Mouse (Mus musculus): ENCODE measurements around the gene Camkmt. TPM values are rescaled to one million over a fixed set of nuclear protein-coding genes. Genes with fewer than 3 reads are reported as not detected.
A peak's percentile ranks its signal among the peaks of the same experiment; 100 is the strongest.

Gene Camkmt
- polyA plus RNA-seq, 1 experiment from 2014 or later = 16.4 TPM

- Histone ChIP-seq H3K36me3 (ENCODE audit: control insufficient read depth, insufficient read depth, low read length) (no peaks in the 10 kb centered on the region), H3K4me1 (ENCODE audit: control insufficient read depth, insufficient read depth, low read length) (peaks cover 3% of the 10 kb centered on the region; the same call in 1 of the 2 replicates), H3K4me3 (ENCODE audit: low read length) (no peak overlapping the region), H3K9me3 (ENCODE audit: control insufficient read depth, low read length) (no peaks in the 10 kb centered on the region), H3K4me2 (ENCODE audit: low read depth, low read length) (no peak overlapping the region), H3K27ac (ENCODE audit: low read length) (no peak overlapping the region), H3K9ac (ENCODE audit: low read depth, low read length) (no peak overlapping the region), H3K27me3 (replicated peaks; ENCODE audit: control insufficient read depth, insufficient read depth, low read length) (peaks cover 44% of the 10 kb centered on the region)
- ATAC-seq = peak; percentile 77
- WGBS = 37% methylated on average over 8 of the region's 8 CpGs
These were observed 393.7 kb downstream of the Camkmt start for GRCm38 (mm10) chr17:85484015-85484414.

GRCm38 (mm10) chr17:85484526-85484925 is 394.2 kb downstream of the Camkmt start:
- Histone ChIP-seq H3K36me3 (ENCODE audit: control insufficient read depth, insufficient read depth, low read length) (no peaks in the 10 kb centered on the region), H3K4me3 (ENCODE audit: low read length) (no peak overlapping the region), H3K9me3 (ENCODE audit: control insufficient read depth, low read length) (no peaks in the 10 kb centered on the region), H3K4me1 (ENCODE audit: control insufficient read depth, insufficient read depth, low read length) (peaks cover 3% of the 10 kb centered on the region; the same call in 1 of the 2 replicates), H3K4me2 (ENCODE audit: low read depth, low read length) (no peak overlapping the region), H3K27me3 (replicated peaks; ENCODE audit: control insufficient read depth, insufficient read depth, low read length) (peaks cover 49% of the 10 kb centered on the region), H3K9ac (ENCODE audit: low read depth, low read length) (no peak overlapping the region), H3K27ac (ENCODE audit: low read length) (no peak overlapping the region)
- ATAC-seq = no peak
- WGBS = 31% methylated on average over 5 of the region's 5 CpGs

GRCm38 (mm10) chr17:85485065-85485945 is 395.0 kb downstream of the Camkmt start:
- Histone ChIP-seq H3K27me3 (replicated peaks; ENCODE audit: control insufficient read depth, insufficient read depth, low read length) (peaks cover 57% of the 10 kb centered on the region), H3K27ac (ENCODE audit: low read length) (no peak overlapping the region), H3K9ac (ENCODE audit: low read depth, low read length) (no peak overlapping the region), H3K4me1 (ENCODE audit: control insufficient read depth, insufficient read depth, low read length) (peaks cover 3% of the 10 kb centered on the region; the same call in 1 of the 2 replicates), H3K9me3 (ENCODE audit: control insufficient read depth, low read length) (no peaks in the 10 kb centered on the region), H3K36me3 (ENCODE audit: control insufficient read depth, insufficient read depth, low read length) (no peaks in the 10 kb centered on the region), H3K4me2 (ENCODE audit: low read depth, low read length) (no peak overlapping the region), H3K4me3 (ENCODE audit: low read length) (0 out of 2 replicates have a peak overlapping the region, but pooled peaks have one; percentile 3)
- 5% methylated on average over 30 of the region's 30 CpGs for WGBS
- no peak for ATAC-seq

- WGBS = 13% methylated on average over 14 of the region's 14 CpGs
- H3K36me3 ChIP-seq (ENCODE audit: control insufficient read depth, insufficient read depth, low read length) = no peaks in the 10 kb centered on the region
- H3K27me3 ChIP-seq (replicated peaks; ENCODE audit: control insufficient read depth, insufficient read depth, low read length) = peaks cover 60% of the 10 kb centered on the region
- no peak overlapping the region for H3K27ac ChIP-seq (ENCODE audit: low read length)
- H3K9me3 ChIP-seq (ENCODE audit: control insufficient read depth, low read length) = no peaks in the 10 kb centered on the region
- no peak for ATAC-seq
- H3K4me2 ChIP-seq (ENCODE audit: low read depth, low read length) = no peak overlapping the region
- H3K4me3 ChIP-seq (ENCODE audit: low read length) = no peak overlapping the region
- H3K4me1 ChIP-seq (ENCODE audit: control insufficient read depth, insufficient read depth, low read length) = peaks cover 3% of the 10 kb centered on the region; the same call in 1 of the 2 replicates
- no peak overlapping the region for H3K9ac ChIP-seq (ENCODE audit: low read depth, low read length)
These were observed 395.7 kb downstream of the Camkmt start for GRCm38 (mm10) chr17:85485946-85486533.

GRCm38 (mm10) chr17:85486585-85487480 is 396.5 kb downstream of the Camkmt start:
- 5% methylated on average over 52 of the region's 52 CpGs for WGBS
- no peak for ATAC-seq
- Histone ChIP-seq H3K4me3 (ENCODE audit: low read length) (peak overlapping the region; percentile 26), H3K9ac (ENCODE audit: low read depth, low read length) (0 out of 2 replicates have a peak overlapping the region, but pooled peaks have one; percentile 7), H3K27ac (ENCODE audit: low read length) (no peak overlapping the region), H3K4me1 (ENCODE audit: control insufficient read depth, insufficient read depth, low read length) (peaks cover 3% of the 10 kb centered on the region; the same call in 1 of the 2 replicates), H3K36me3 (ENCODE audit: control insufficient read depth, insufficient read depth, low read length) (no peaks in the 10 kb centered on the region), H3K4me2 (ENCODE audit: low read depth, low read length) (peak overlapping the region; percentile 38), H3K27me3 (replicated peaks; ENCODE audit: control insufficient read depth, insufficient read depth, low read length) (peaks cover 61% of the 10 kb centered on the region), H3K9me3 (ENCODE audit: control insufficient read depth, low read length) (no peaks in the 10 kb centered on the region)

- no peak overlapping the region for H3K4me2 ChIP-seq (ENCODE audit: low read depth, low read length)
- H3K27ac ChIP-seq (ENCODE audit: low read length) = no peak overlapping the region
- H3K9me3 ChIP-seq (ENCODE audit: control insufficient read depth, low read length) = no peaks in the 10 kb centered on the region
- H3K9ac ChIP-seq (ENCODE audit: low read depth, low read length) = no peak overlapping the region
- whole genome bisulfite sequencing = 35% methylated on average over 3 of the region's 3 CpGs
- no peaks in the 10 kb centered on the region for H3K36me3 ChIP-seq (ENCODE audit: control insufficient read depth, insufficient read depth, low read length)
- no peak for ATAC-seq
- H3K27me3 ChIP-seq (replicated peaks; ENCODE audit: control insufficient read depth, insufficient read depth, low read length) = peaks cover 62% of the 10 kb centered on the region
- H3K4me1 ChIP-seq (ENCODE audit: control insufficient read depth, insufficient read depth, low read length) = peaks cover 3% of the 10 kb centered on the region; the same call in 1 of the 2 replicates
- no peak overlapping the region for H3K4me3 ChIP-seq (ENCODE audit: low read length)
These were observed 397.2 kb downstream of the Camkmt start for GRCm38 (mm10) chr17:85487531-85487930.

- no peak overlapping the region for H3K9ac ChIP-seq (ENCODE audit: low read depth, low read length)
- H3K4me2 ChIP-seq (ENCODE audit: low read depth, low read length) = no peak overlapping the region
- peaks cover 3% of the 10 kb centered on the region; the same call in 1 of the 2 replicates for H3K4me1 ChIP-seq (ENCODE audit: control insufficient read depth, insufficient read depth, low read length)
- no peak overlapping the region for H3K27ac ChIP-seq (ENCODE audit: low read length)
- no peaks in the 10 kb centered on the region for H3K36me3 ChIP-seq (ENCODE audit: control insufficient read depth, insufficient read depth, low read length)
- H3K9me3 ChIP-seq (ENCODE audit: control insufficient read depth, low read length) = no peaks in the 10 kb centered on the region
- no peak for ATAC-seq
- 17% methylated on average over 14 of the region's 14 CpGs for WGBS
- no peak overlapping the region for H3K4me3 ChIP-seq (ENCODE audit: low read length)
- peaks cover 66% of the 10 kb centered on the region for H3K27me3 ChIP-seq (replicated peaks; ENCODE audit: control insufficient read depth, insufficient read depth, low read length)
These were observed 398.5 kb downstream of the Camkmt start for GRCm38 (mm10) chr17:85488601-85489487.

GRCm38 (mm10) chr17:85489488-85489980 is 399.2 kb downstream of the Camkmt start:
- Histone ChIP-seq H3K36me3 (ENCODE audit: control insufficient read depth, insufficient read depth, low read length) (no peaks in the 10 kb centered on the region), H3K4me3 (ENCODE audit: low read length) (no peak overlapping the region), H3K4me2 (ENCODE audit: low read depth, low read length) (no peak overlapping the region), H3K4me1 (ENCODE audit: control insufficient read depth, insufficient read depth, low read length) (peaks cover 3% of the 10 kb centered on the region; the same call in 1 of the 2 replicates), H3K27me3 (replicated peaks; ENCODE audit: control insufficient read depth, insufficient read depth, low read length) (peaks cover 64% of the 10 kb centered on the region), H3K27ac (ENCODE audit: low read length) (no peak overlapping the region), H3K9me3 (ENCODE audit: control insufficient read depth, low read length) (no peaks in the 10 kb centered on the region), H3K9ac (ENCODE audit: low read depth, low read length) (no peak overlapping the region)
- no peak for ATAC-seq
- 20% methylated on average over 10 of the region's 10 CpGs for WGBS

Measured in intestine, embryonic 16.5 days (tissue).